Mouse (Mus musculus) forebrain, embryonic 15.5 days (tissue): ENCODE results near the gene Lrp10. TPM values are rescaled to one million over a fixed set of nuclear protein-coding genes. Genes with fewer than 3 reads are reported as not detected.

Experiments
- ATAC-seq: fragments of 200-750 bp; cut with Nextera tagmentation; replicated peaks from 2 replicates; pipeline ENCODE4 v1.8.0; 2017; ENCODE audit warnings: mild to moderate bottlenecking, moderate TSS enrichment, moderate library complexity
- H3K27ac ChIP-seq: fragments of 300-500 bp; sonication (generic); replicated peaks from 2 replicates; pipeline ENCODE4 v1.5.1; 2015; ENCODE audit warnings: mild to moderate bottlenecking, inconsistent platforms
- H3K27me3 ChIP-seq: fragments of 300-500 bp; sonication (generic); 2 replicates; pipeline ENCODE4 v1.6.1; 2015; ENCODE audit warnings: inconsistent platforms
- H3K36me3 ChIP-seq: fragments of 300-500 bp; sonication (generic); 2 replicates; pipeline ENCODE4 v1.6.1; 2015; ENCODE audit warnings: mild to moderate bottlenecking, inconsistent platforms
- H3K4me1 ChIP-seq: fragments of 300-500 bp; sonication (generic); 2 replicates; pipeline ENCODE4 v1.6.1; 2015; ENCODE audit warnings: inconsistent platforms
- H3K4me2 ChIP-seq: fragments of 300-500 bp; sonication (generic); replicated peaks from 2 replicates; pipeline ENCODE4 v1.6.1; 2015; ENCODE audit warnings: mild to moderate bottlenecking, inconsistent platforms
- H3K4me3 ChIP-seq: fragments of 300-500 bp; sonication (generic); 2 replicates; pipeline ENCODE4 v1.5.1; 2015; ENCODE audit warnings: mild to moderate bottlenecking, inconsistent platforms
- H3K9ac ChIP-seq: fragments of 300-500 bp; sonication (generic); replicated peaks from 2 replicates; pipeline ENCODE4 v1.6.1; 2015; ENCODE audit warnings: mild to moderate bottlenecking, inconsistent platforms
- H3K9me3 ChIP-seq: fragments of 300-500 bp; sonication (generic); 2 replicates; pipeline ENCODE4 v1.6.1; 2016; ENCODE audit warnings: inconsistent platforms
- WGBS: fragments of 180-500 bp; shearing (Covaris S2); methylation state at CpG from one replicate; pipeline ENCODE4 v1.1.7; 2015; ENCODE audit warnings: mixed read lengths; 5-methylcytosine and 5-hydroxymethylcytosine counted together
- polyA plus RNA-seq: library from polyadenylated mRNA; unstranded; fragments of >200 nt; fragmentation: Nextera tagmentation; extraction: Ambion mirVana; gene quantifications from 2 replicates; pipeline ENCODE4 v1.2.1, GENCODE M21; 2015

Gene Lrp10
- polyA plus RNA-seq = 32.5 and 33.9 TPM in 2 replicates

- under 1% methylated on average over 35 of the region's 35 CpGs for WGBS
- H3K9me3 ChIP-seq = no peaks in the 10 kb centered on the region
- peak within 1 kb of the TSS; percentile 77 for H3K27ac ChIP-seq
Measured at GRCm38 (mm10) chr14:54463959-54464292, at the start of gene Lrp10. TSS of gene Lrp10 (plus strand) at chr14:54464137.

GRCm38 (mm10) chr14:54415241-54416020 is 48.5 kb upstream of the Lrp10 start:
- H3K36me3 ChIP-seq = no peaks in the 10 kb centered on the region
- no peak overlapping the region for H3K4me2 ChIP-seq
- H3K9ac ChIP-seq = no peak overlapping the region
- no peaks in the 10 kb centered on the region for H3K4me1 ChIP-seq
- peaks cover 4% of the 10 kb centered on the region; the same call in 1 of the 2 replicates for H3K27me3 ChIP-seq
- no peak overlapping the region for H3K27ac ChIP-seq
- no peak overlapping the region for H3K4me3 ChIP-seq
- no peak for ATAC-seq
- H3K9me3 ChIP-seq = no peaks in the 10 kb centered on the region
- 11% methylated on average over 13 of the region's 13 CpGs for WGBS

More at GRCm38 (mm10) chr14:54463959-54464292, at the start of gene Lrp10:
- H3K4me1 ChIP-seq = peaks cover 9% of the 10 kb centered on the region; the same call in 1 of the 2 replicates
- peak within 1 kb of the TSS; percentile 66 for H3K9ac ChIP-seq
- H3K4me2 ChIP-seq = peak within 1 kb of the TSS; percentile 75
- H3K36me3 ChIP-seq = peaks cover 10% of the 10 kb centered on the region
- peak within 1 kb of the TSS; percentile 74 for H3K4me3 ChIP-seq
- no peaks in the 10 kb centered on the region for H3K27me3 ChIP-seq
- ATAC-seq = peak; percentile 92

DNA sequence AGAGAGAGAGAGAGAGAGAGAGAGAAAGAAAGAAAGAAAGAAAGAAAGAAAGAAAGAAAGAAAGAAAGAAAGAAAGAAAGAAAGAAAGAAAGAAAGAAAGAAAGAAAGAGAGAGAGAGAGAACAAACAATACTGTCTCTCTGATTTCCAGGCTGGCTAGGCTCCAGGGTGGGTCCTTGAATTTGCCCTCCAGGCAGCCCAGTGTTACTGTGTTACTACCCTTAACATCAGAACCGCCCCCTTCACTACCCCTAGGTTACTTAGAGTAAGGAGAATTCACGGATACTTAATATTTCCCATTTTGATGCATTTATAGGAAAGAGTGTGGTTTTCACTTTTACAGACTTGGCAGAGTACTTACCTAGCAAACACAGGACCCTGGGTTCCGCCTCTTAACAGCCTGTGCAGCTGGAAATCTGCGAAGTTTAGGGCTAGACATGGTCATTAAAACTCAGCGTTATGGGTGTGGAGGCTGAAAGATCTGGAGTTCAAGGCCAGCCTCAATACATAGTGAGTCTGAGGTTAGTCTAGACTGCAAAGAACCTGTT is 47.6 kb upstream of the Lrp10 start:
- no peak for ATAC-seq

GRCm38 (mm10) chr14:54416830-54417229 is 47.1 kb upstream of the Lrp10 start:
- Histone ChIP-seq H3K4me1 (no peaks in the 10 kb centered on the region), H3K9me3 (no peaks in the 10 kb centered on the region), H3K4me2 (no peak overlapping the region), H3K9ac (no peak overlapping the region), H3K36me3 (no peaks in the 10 kb centered on the region), H3K27me3 (peaks cover 4% of the 10 kb centered on the region; the same call in 1 of the 2 replicates), H3K4me3 (no peak overlapping the region), H3K27ac (no peak overlapping the region)
- no peak for ATAC-seq
- WGBS = 73% methylated on average over 4 of the region's 4 CpGs

More for the DNA sequence above, 47.6 kb upstream of the Lrp10 start:
- Histone ChIP-seq H3K27me3 (peaks cover 4% of the 10 kb centered on the region; the same call in 1 of the 2 replicates), H3K27ac (no peak overlapping the region), H3K9me3 (no peaks in the 10 kb centered on the region), H3K36me3 (no peaks in the 10 kb centered on the region), H3K4me1 (no peaks in the 10 kb centered on the region), H3K4me3 (no peak overlapping the region), H3K9ac (no peak overlapping the region), H3K4me2 (no peak overlapping the region)
- WGBS = 30% methylated on average over 5 of the region's 5 CpGs

GRCm38 (mm10) chr14:54417623-54418081 is 46.3 kb upstream of the Lrp10 start, which contains the start of gene Slc7a7:
TSS of gene Slc7a7 (minus strand) at chr14:54417780.
- no peaks in the 10 kb centered on the region for H3K9me3 ChIP-seq
- peaks cover 4% of the 10 kb centered on the region; the same call in 1 of the 2 replicates for H3K27me3 ChIP-seq
- no peak within 1 kb of the TSS for H3K27ac ChIP-seq
- no peak within 1 kb of the TSS for H3K9ac ChIP-seq
- no peaks in the 10 kb centered on the region for H3K36me3 ChIP-seq
- no peak for ATAC-seq
- no peak within 1 kb of the TSS for H3K4me3 ChIP-seq
- whole genome bisulfite sequencing = 11% methylated on average over 19 of the region's 19 CpGs
- H3K4me1 ChIP-seq = no peaks in the 10 kb centered on the region
- H3K4me2 ChIP-seq = no peak within 1 kb of the TSS

DNA sequence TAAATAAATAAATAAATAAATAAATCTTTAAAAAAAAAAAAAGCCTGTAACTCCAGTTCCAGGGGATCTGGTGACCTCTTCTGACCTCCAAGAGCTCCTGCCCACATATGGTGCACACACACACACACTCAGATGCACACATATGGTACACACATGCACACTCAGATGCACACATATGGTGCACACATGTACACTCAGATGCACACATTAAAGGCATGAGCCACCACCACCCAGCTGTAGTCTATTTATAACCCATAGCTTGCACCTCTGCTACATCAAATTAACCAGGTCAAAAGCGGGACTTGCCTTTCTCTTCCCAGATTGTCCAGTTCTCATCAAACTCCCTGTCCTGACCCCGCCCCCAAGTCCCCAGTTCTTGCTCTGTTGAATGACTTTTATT is 42.9 kb upstream of the Lrp10 start:
- Histone ChIP-seq H3K9me3 (no peaks in the 10 kb centered on the region), H3K4me1 (peaks cover 6% of the 10 kb centered on the region), H3K9ac (no peak overlapping the region), H3K4me2 (no peak overlapping the region), H3K27ac (no peak overlapping the region), H3K4me3 (no peak overlapping the region), H3K27me3 (peaks cover 4% of the 10 kb centered on the region; the same call in 1 of the 2 replicates), H3K36me3 (no peaks in the 10 kb centered on the region)
- WGBS = 82% methylated on average over 2 of the region's 2 CpGs
- no peak for ATAC-seq

DNA sequence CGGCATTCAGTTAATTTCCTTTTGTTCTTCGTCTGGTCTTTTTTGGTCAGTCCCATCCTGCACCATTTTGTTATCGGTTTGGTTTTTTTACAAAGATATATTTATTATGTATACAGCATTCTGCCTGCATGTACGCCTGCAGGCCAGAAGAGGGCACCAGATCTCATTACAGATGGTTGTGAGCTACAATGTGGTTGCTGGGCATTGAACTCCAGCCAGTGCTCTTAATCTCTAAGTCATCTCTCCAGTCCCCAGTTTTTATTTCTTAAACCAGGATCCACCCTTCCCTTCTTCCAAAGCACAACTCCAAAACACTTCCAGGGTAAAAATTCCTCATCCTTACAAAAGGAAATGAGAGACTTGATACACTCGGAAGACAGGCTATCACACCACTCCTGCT is 40.5 kb upstream of the Lrp10 start:
- Histone ChIP-seq H3K36me3 (no peaks in the 10 kb centered on the region), H3K27ac (no peak overlapping the region), H3K4me1 (peaks cover 19% of the 10 kb centered on the region), H3K4me2 (no peak overlapping the region), H3K27me3 (no peaks in the 10 kb centered on the region), H3K9me3 (no peaks in the 10 kb centered on the region), H3K4me3 (no peak overlapping the region), H3K9ac (no peak overlapping the region)
- no peak for ATAC-seq
- 62% methylated on average over 5 of the region's 5 CpGs for WGBS

GRCm38 (mm10) chr14:54424634-54425033 is 39.3 kb upstream of the Lrp10 start:
- Histone ChIP-seq H3K4me2 (no peak overlapping the region), H3K9ac (no peak overlapping the region), H3K4me3 (no peak overlapping the region), H3K27me3 (no peaks in the 10 kb centered on the region), H3K4me1 (peaks cover 25% of the 10 kb centered on the region), H3K36me3 (0 out of 2 replicates have a peak, but pooled peaks cover 2% of the 10 kb centered on the region), H3K27ac (no peak overlapping the region), H3K9me3 (no peaks in the 10 kb centered on the region)
- ATAC-seq = no peak
- 88% methylated on average over 1 of the region's 1 CpGs for WGBS

DNA sequence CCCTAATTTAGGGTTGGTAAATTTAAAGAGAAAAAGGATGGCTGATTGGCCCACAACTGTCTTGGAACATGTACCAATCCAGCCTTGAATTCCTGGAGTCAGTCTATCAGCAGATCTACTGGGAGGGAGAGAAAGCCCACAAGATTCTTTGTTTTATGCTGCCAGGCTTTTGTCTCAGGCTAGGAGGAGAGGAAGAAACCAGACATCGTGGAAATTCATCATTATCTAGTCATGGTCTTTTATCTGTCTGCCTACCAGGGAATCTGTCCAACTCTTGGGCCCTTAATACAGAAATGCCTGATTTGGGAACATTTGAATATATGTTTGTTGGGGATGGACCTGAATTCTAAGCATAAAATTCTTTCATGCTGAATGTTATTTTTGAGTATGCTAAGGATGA is 38.4 kb upstream of the Lrp10 start:
- H3K27ac ChIP-seq = no peak overlapping the region
- 80% methylated on average over 1 of the region's 1 CpGs for WGBS

GRCm38 (mm10) chr14:54426003-54426688 is 37.8 kb upstream of the Lrp10 start:
- Histone ChIP-seq H3K4me1 (peaks cover 40% of the 10 kb centered on the region), H3K4me2 (peak overlapping the region; percentile 57), H3K27ac (peak overlapping the region; percentile 91), H3K9ac (peak overlapping the region; percentile 79), H3K9me3 (no peaks in the 10 kb centered on the region), H3K36me3 (0 out of 2 replicates have a peak, but pooled peaks cover 2% of the 10 kb centered on the region), H3K4me3 (peak overlapping the region; percentile 77), H3K27me3 (no peaks in the 10 kb centered on the region)
- 33% methylated on average over 14 of the region's 14 CpGs for WGBS
- ATAC-seq = peak; percentile 49

More for the DNA sequence above, 38.4 kb upstream of the Lrp10 start:
- Histone ChIP-seq H3K4me3 (peak overlapping the region; percentile 77; the same call in 1 of the 2 replicates), H3K27me3 (no peaks in the 10 kb centered on the region), H3K4me2 (peak overlapping the region; percentile 57), H3K36me3 (0 out of 2 replicates have a peak, but pooled peaks cover 2% of the 10 kb centered on the region), H3K4me1 (peaks cover 34% of the 10 kb centered on the region), H3K9ac (no peak overlapping the region), H3K9me3 (no peaks in the 10 kb centered on the region)
- no peak for ATAC-seq

DNA sequence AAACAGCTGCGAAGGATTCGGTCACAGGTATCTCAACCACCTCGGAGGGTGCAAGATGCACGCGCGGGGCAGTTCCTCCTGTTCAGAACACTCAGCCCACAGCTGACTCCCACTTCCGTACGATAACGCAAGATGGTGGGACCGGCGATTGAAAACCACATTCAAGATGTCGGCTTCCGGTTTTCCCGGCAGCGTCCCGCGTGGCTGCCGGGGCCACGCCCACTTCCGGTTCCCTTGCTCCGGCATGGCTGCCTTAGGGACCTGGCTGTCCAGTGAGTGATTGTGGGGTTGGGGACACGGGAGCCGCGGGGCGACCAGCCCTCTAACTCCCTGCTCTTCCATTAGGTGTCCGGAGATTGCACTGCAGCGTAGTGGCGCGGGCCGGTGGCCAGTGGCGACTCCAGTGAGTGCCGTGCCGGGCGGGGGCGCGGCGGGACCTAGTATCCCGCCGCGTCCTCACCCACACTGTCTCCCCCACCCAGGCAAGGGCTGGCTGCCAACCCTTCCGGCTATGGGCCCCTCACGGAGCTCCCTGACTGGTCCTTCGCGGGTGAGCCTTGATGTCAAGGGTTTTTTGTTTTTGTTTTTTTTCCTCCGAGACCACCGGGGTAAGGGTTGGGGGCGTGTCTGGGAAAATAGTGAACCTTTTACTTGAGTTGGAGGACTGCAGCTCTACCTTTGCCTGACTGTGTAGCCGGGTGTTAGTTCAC is 37.1 kb upstream of the Lrp10 start, which contains the start of gene Mrpl52:
Gene Mrpl52 (plus strand): TSS at position 221 of the 710 bp plus-strand sequence.
- ATAC-seq = peak; percentile 82
- Histone ChIP-seq H3K27me3 (no peaks in the 10 kb centered on the region), H3K4me2 (peak within 1 kb of the TSS; percentile 57), H3K9me3 (no peaks in the 10 kb centered on the region), H3K36me3 (0 out of 2 replicates have a peak, but pooled peaks cover 2% of the 10 kb centered on the region), H3K27ac (peak within 1 kb of the TSS; percentile 91), H3K4me1 (peaks cover 46% of the 10 kb centered on the region), H3K9ac (peak within 1 kb of the TSS; percentile 79), H3K4me3 (peak within 1 kb of the TSS; percentile 77)
- under 1% methylated on average over 48 of the region's 48 CpGs for WGBS
